Mouse (Mus musculus): ENCODE results near the gene Cdh9. TPM values are rescaled to one million over a fixed set of nuclear protein-coding genes. Genes with fewer than 3 reads are reported as not detected.

The Cdh9 gene
- total and polyA plus RNA-seq, 3 experiments = 0.11 TPM; not detected in 2

GRCm38 (mm10) chr15:16882542-16882941, 154.0 kb downstream of the Cdh9 start:
- ATAC-seq (ENCODE audit: extremely low read depth, insufficient number of reproducible peaks, low FRiP score, poor library complexity, severe bottlenecking) (no peak), DNase-seq (ENCODE audit: low spot score) (no peak)
- no peaks in the 10 kb centered on the region for H3K9me3 ChIP-seq (replicated peaks)
- no peaks in the 10 kb centered on the region for H3K36me3 ChIP-seq (replicated peaks)
- TF ChIP-seq POLR2AphosphoS5 (IDR thresholded peaks at IDR 0.05; ENCODE audit: insufficient replicate concordance, low read depth, low read length) = no peak
- TF ChIP-seq GATA1 (IDR thresholded peaks at IDR 0.05; ENCODE audit: borderline replicate concordance, low read length) = no peak
- TF ChIP-seq CTCF (IDR thresholded peaks at IDR 0.05; ENCODE audit: low read depth, low read length) = no peak
- no peak for TF ChIP-seq GATA2 (IDR thresholded peaks at IDR 0.05; ENCODE audit: borderline replicate concordance, low read depth, low read length)
- TF ChIP-seq TAL1 (conservative IDR thresholded peaks at IDR 0.05; ENCODE audit: low read depth, low read length) = no peak
- H3K4me3 ChIP-seq (ENCODE audit: low read depth, low read length) = no peak overlapping the region
- H3K4me1 ChIP-seq (ENCODE audit: insufficient read depth, low read depth, low read length) = no peaks in the 10 kb centered on the region
- no peaks in the 10 kb centered on the region for H3K27me3 ChIP-seq (ENCODE audit: insufficient read depth, low read length)

- Histone ChIP-seq H3K36me3 (replicated peaks) (no peaks in the 10 kb centered on the region), H3K4me1 (ENCODE audit: insufficient read depth, low read depth, low read length) (no peaks in the 10 kb centered on the region), H3K27me3 (ENCODE audit: insufficient read depth, low read length) (no peaks in the 10 kb centered on the region), H3K4me3 (ENCODE audit: low read depth, low read length) (no peak overlapping the region), H3K9me3 (replicated peaks) (no peaks in the 10 kb centered on the region)
- TF ChIP-seq GATA2 (IDR thresholded peaks at IDR 0.05; ENCODE audit: borderline replicate concordance, low read depth, low read length) (no peak), POLR2AphosphoS5 (IDR thresholded peaks at IDR 0.05; ENCODE audit: insufficient replicate concordance, low read depth, low read length) (no peak)
- DNase-seq (ENCODE audit: low spot score) = no peak
- no peak for ATAC-seq (ENCODE audit: extremely low read depth, insufficient number of reproducible peaks, low FRiP score, poor library complexity, severe bottlenecking)
Observed at GRCm38 (mm10) chr15:16896674-16897073, 168.1 kb downstream of the Cdh9 start.
